Mouse (Mus musculus) lung, postnatal 0 days (tissue): ENCODE measurements around the gene Dusp14. TPM values are rescaled to one million over a fixed set of nuclear protein-coding genes. Genes with fewer than 3 reads are reported as not detected.

Experiments used
- ATAC-seq: fragments of 200-750 bp; cut with Nextera tagmentation; 2 replicates; pipeline ENCODE4 v1.8.0; 2017; ENCODE audit warnings: moderate library complexity
- DNase-seq: peaks from one replicate; pipeline ENCODE4 v3.0.0-alpha.2; 2016; ENCODE audit warnings: low spot score
- H3K27ac ChIP-seq: fragments of 300-500 bp; sonication (generic); 2 replicates; pipeline ENCODE4 v1.5.1; 2014; ENCODE audit warnings: antibody characterized with exemption, mild to moderate bottlenecking, low read length, mixed read lengths
- H3K27me3 ChIP-seq: fragments of 300-500 bp; sonication (generic); replicated peaks from 2 replicates; pipeline ENCODE4 v1.6.1; 2014; ENCODE audit warnings: low read length, mixed read lengths; ENCODE audit not compliant: insufficient read depth
- H3K36me3 ChIP-seq: fragments of 300-500 bp; sonication (generic); 2 replicates; pipeline ENCODE4 v1.6.1; 2014; ENCODE audit warnings: low read length, mixed read lengths; ENCODE audit not compliant: insufficient read depth
- H3K4me1 ChIP-seq: fragments of 300-500 bp; sonication (generic); 2 replicates; pipeline ENCODE4 v1.6.1; 2014; ENCODE audit warnings: antibody characterized with exemption, low read depth, low read length, mixed read lengths; ENCODE audit not compliant: insufficient read depth
- H3K4me2 ChIP-seq: fragments of 300-500 bp; sonication (generic); replicated peaks from 2 replicates; pipeline ENCODE4 v1.6.1; 2014; ENCODE audit warnings: low read depth, mild to moderate bottlenecking, low read length, moderate library complexity, mixed read lengths
- H3K4me3 ChIP-seq: fragments of 300-500 bp; sonication (generic); 2 replicates; pipeline ENCODE4 v1.5.1; 2014; ENCODE audit warnings: low read depth, low read length
- H3K9ac ChIP-seq: fragments of 300-500 bp; sonication (generic); replicated peaks from 2 replicates; pipeline ENCODE4 v1.6.1; 2014; ENCODE audit warnings: low read depth, mild to moderate bottlenecking
- H3K9me3 ChIP-seq: fragments of 300-500 bp; sonication (generic); 2 replicates; pipeline ENCODE4 v1.6.1; 2016; ENCODE audit warnings: low read length, mixed read lengths
- CTCF ChIP-seq: IDR thresholded peaks from 2 replicates; pipeline ENCODE4 v1.5.1; 2016; ENCODE audit warnings: antibody characterized with exemption, mild to moderate bottlenecking
- EP300 ChIP-seq: IDR thresholded peaks from 2 replicates; pipeline ENCODE4 v1.6.1; 2016; ENCODE audit warnings: antibody characterized with exemption, mild to moderate bottlenecking, control low read depth
- WGBS: fragments of 180-500 bp; shearing (Covaris S2); extraction: QIAGEN DNeasy Blood & Tissue Kit; methylation state at CpG from one replicate; pipeline ENCODE4 v1.1.7; 2014; 5-methylcytosine and 5-hydroxymethylcytosine counted together
- polyA plus RNA-seq: library from polyadenylated mRNA; unstranded; fragments of >200 nt; fragmentation: Nextera tagmentation; extraction: Ambion mirVana; gene quantifications from 2 replicates; pipeline ENCODE4 v1.2.1, GENCODE M21; 2015

Gene Dusp14
- polyA plus RNA-seq, 1 experiment from 2014 or later, result 66.7 TPM

DNA sequence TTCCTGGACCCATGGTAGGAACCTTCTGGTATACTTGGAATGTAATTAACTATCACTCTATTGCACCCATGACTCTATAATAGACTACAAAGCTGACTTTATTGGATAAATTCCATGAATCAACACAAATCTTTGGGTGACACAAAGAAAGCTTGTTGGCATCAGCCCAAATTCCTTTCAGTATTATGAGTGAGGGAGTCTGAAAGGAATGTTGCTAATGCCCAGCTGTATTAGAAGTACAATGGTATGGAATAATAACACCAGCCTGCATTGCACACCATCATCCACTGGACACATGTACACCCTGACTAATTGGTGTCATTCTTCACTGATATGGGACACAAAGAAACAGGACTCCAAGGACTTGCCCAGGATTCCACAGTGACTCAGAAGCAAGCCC, 32.1 kb upstream of the Dusp14 start:
- Histone ChIP-seq H3K4me2 (no peak overlapping the region), H3K9me3 (no peaks in the 10 kb centered on the region), H3K27me3 (no peaks in the 10 kb centered on the region), H3K4me3 (no peak overlapping the region), H3K36me3 (0 out of 2 replicates have a peak, but pooled peaks cover 4% of the 10 kb centered on the region), H3K4me1 (0 out of 2 replicates have a peak, but pooled peaks cover 5% of the 10 kb centered on the region), H3K9ac (no peak overlapping the region), H3K27ac (no peak overlapping the region)
- DNase-seq (peak; percentile 67), ATAC-seq (peak; percentile 60)
- no peak for TF ChIP-seq CTCF
- 0 out of 2 replicates have a peak, but pooled peaks have one; percentile 33 for TF ChIP-seq EP300

DNA sequence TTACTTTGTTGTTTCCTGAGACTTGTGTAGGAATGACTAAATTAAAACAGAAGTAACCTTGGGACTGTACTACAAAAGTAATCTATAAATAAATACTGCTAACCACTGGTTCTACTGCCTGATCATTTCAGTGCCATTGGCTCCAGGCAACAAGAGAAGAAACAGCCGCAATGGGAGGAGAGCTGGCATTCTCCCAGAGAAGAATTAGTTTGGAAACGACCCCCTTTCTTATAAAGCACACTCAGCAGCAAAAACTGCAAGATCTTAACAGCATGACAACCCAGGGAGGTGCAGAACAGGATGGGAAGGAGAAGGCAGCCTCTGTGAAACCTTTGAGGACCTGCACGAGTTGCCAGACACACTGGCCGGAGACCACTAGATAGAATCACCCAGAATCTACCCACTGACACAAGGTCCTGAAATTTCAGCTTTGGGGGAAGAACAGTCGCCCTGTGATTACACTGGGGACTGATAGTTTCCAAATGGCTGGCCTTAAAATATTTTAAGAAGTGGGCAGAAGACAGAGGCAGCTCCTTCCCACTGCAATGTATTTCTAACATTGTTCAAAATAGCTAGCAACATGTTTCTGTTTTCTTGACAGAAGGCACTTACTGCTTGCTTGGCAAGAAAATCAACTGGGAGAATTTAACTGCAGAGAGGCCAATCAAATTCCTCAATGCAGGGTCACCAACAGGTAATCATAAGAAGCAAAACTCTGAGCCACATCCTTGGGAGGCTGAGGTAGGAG, 28.4 kb upstream of the Dusp14 start:
- no peak for ATAC-seq
- WGBS, result 66% methylated on average over 5 of the region's 5 CpGs

DNA sequence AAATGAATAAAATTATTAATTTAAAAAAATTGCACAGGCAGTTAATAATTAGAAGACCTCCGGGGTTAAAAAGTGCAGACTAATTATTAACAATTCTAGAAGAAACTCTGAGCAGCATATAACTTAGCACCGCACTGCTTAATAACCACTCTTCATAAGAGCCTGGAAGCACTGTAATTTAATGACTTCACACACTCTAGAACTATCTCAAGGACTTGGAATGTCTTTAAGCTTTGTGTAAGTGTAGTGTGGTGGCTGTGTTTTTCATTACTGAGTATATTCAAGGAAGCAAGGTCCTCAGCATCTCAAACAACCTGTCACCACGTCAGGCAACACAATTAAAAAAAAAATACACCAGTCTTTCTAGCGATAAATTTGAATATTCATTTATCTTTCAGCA, 26.0 kb upstream of the Dusp14 start:
- ATAC-seq, result peak; percentile 91
- Histone ChIP-seq H3K4me1 (no peaks in the 10 kb centered on the region), H3K4me3 (no peak overlapping the region), H3K27me3 (no peaks in the 10 kb centered on the region), H3K9ac (no peak overlapping the region), H3K9me3 (no peaks in the 10 kb centered on the region), H3K4me2 (no peak overlapping the region), H3K27ac (no peak overlapping the region), H3K36me3 (peaks cover 13% of the 10 kb centered on the region; the same call in 1 of the 2 replicates)
- DNase-seq, result peak; percentile 76
- no peak for TF ChIP-seq CTCF
- TF ChIP-seq EP300, result peak; percentile 67
- 56% methylated on average over 4 of the region's 4 CpGs for WGBS

More for the DNA sequence above, 28.4 kb upstream of the Dusp14 start:
- Histone ChIP-seq H3K27me3 (no peaks in the 10 kb centered on the region), H3K4me3 (no peak overlapping the region), H3K9me3 (no peaks in the 10 kb centered on the region), H3K27ac (no peak overlapping the region), H3K9ac (no peak overlapping the region), H3K4me1 (0 out of 2 replicates have a peak, but pooled peaks cover 5% of the 10 kb centered on the region), H3K4me2 (no peak overlapping the region), H3K36me3 (peaks cover 7% of the 10 kb centered on the region; the same call in 1 of the 2 replicates)
- DNase-seq, result no peak
- TF ChIP-seq EP300 (no peak), CTCF (no peak)

DNA sequence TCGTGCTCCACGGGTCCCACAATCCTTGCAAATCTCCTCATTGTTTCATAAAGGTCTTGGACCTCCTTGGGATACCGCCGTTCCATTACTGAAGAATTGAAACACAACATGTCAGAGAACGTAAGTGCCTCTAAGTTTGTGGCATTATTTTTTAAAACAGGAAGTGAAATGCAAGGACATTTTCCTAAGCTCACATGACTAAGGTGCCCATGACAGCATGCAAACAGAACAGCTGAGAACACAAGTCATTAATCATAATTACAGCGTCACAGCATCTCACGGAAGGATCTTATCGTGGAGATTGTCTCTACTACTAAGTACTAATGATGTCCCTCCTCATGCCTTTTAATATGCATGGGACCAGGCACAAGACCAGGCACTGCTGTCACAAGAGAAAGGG, 21.5 kb upstream of the Dusp14 start:
- Histone ChIP-seq H3K4me1 (no peaks in the 10 kb centered on the region), H3K27me3 (no peaks in the 10 kb centered on the region), H3K36me3 (peaks cover 9% of the 10 kb centered on the region; the same call in 1 of the 2 replicates), H3K4me2 (no peak overlapping the region), H3K9ac (no peak overlapping the region), H3K27ac (no peak overlapping the region), H3K9me3 (no peaks in the 10 kb centered on the region), H3K4me3 (no peak overlapping the region)
- WGBS, result 87% methylated on average over 8 of the region's 8 CpGs
- no peak for DNase-seq
- TF ChIP-seq CTCF (no peak), EP300 (no peak)
- no peak for ATAC-seq

- no peak for DNase-seq
- Histone ChIP-seq H3K27me3 (no peaks in the 10 kb centered on the region), H3K4me1 (peaks cover 4% of the 10 kb centered on the region; the same call in 1 of the 2 replicates), H3K9me3 (no peaks in the 10 kb centered on the region), H3K4me3 (no peak overlapping the region), H3K4me2 (no peak overlapping the region), H3K27ac (no peak overlapping the region), H3K36me3 (no peaks in the 10 kb centered on the region), H3K9ac (no peak overlapping the region)
- ATAC-seq, result no peak
- TF ChIP-seq EP300, result no peak
- no peak for TF ChIP-seq CTCF
- WGBS, result 90% methylated on average over 5 of the region's 5 CpGs
These were observed 12.8 kb upstream of the Dusp14 start for GRCm38 (mm10) chr11:84081901-84082300.

DNA sequence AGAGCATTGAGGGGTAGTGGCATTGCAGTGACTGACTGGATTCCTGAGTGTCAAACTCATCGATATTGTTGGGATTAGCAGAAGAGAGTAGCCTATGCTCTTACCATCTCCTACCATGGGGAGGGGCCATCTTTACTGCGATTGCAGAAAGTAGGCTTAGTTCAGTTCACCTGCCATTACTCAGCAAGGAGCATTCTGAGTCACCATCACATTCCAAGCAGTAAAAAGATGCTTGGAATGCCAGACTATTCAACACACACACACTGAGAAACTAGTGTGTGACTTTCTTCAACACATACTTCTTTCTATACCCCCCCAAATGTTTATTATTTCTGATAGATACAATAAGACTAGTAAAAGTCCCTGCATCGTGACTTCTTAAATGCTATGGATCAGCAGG, 11.3 kb upstream of the Dusp14 start:
- 73% methylated on average over 3 of the region's 3 CpGs for WGBS

More for the DNA sequence above, 11.3 kb upstream of the Dusp14 start:
- no peak for TF ChIP-seq EP300
- TF ChIP-seq CTCF, result no peak
- Histone ChIP-seq H3K4me3 (no peak overlapping the region), H3K27me3 (no peaks in the 10 kb centered on the region), H3K9me3 (no peaks in the 10 kb centered on the region), H3K27ac (peak overlapping the region; percentile 75), H3K36me3 (no peaks in the 10 kb centered on the region), H3K4me1 (peaks cover 4% of the 10 kb centered on the region; the same call in 1 of the 2 replicates), H3K9ac (no peak overlapping the region), H3K4me2 (no peak overlapping the region)
- DNase-seq, result peak; percentile 62
- ATAC-seq, result peak; percentile 73
